Mouse (Mus musculus): ENCODE data around the gene Rab30. TPM values are rescaled to one million over a fixed set of nuclear protein-coding genes. Genes with fewer than 3 reads are reported as not detected.

Gene Rab30
- polyA plus RNA-seq, 1 experiment from 2014 or later = 6.6 TPM

- H3K4me2 ChIP-seq (replicated peaks; ENCODE audit: low read depth, low read length) = no peak overlapping the region
- H3K4me3 ChIP-seq (ENCODE audit: low read length) = no peak overlapping the region
- no peak overlapping the region for H3K9ac ChIP-seq (ENCODE audit: low read depth, low read length)
- no peak for ATAC-seq (ENCODE audit: low FRiP score, low TSS enrichment)
- no peaks in the 10 kb centered on the region for H3K9me3 ChIP-seq (ENCODE audit: control insufficient read depth, low read length)
- H3K36me3 ChIP-seq (ENCODE audit: control insufficient read depth, insufficient read depth, low read length) = no peaks in the 10 kb centered on the region
- H3K4me1 ChIP-seq (ENCODE audit: control insufficient read depth, insufficient read depth, low read length) = no peaks in the 10 kb centered on the region
- 98% methylated on average over 2 of the region's 2 CpGs for WGBS
- no peaks in the 10 kb centered on the region for H3K27me3 ChIP-seq (ENCODE audit: control insufficient read depth, insufficient read depth, low read length)
- no peak overlapping the region for H3K27ac ChIP-seq (ENCODE audit: low read depth, low read length)
Measured at GRCm38 (mm10) chr7:92834391-92834790, 93.0 kb downstream of the Rab30 start.

- no peaks in the 10 kb centered on the region for H3K36me3 ChIP-seq (ENCODE audit: control insufficient read depth, insufficient read depth, low read length)
- ATAC-seq (ENCODE audit: low FRiP score, low TSS enrichment) = no peak
- no peak overlapping the region for H3K4me3 ChIP-seq (ENCODE audit: low read length)
- no peak overlapping the region for H3K9ac ChIP-seq (ENCODE audit: low read depth, low read length)
- no peaks in the 10 kb centered on the region for H3K4me1 ChIP-seq (ENCODE audit: control insufficient read depth, insufficient read depth, low read length)
- no peak overlapping the region for H3K27ac ChIP-seq (ENCODE audit: low read depth, low read length)
- no peaks in the 10 kb centered on the region for H3K9me3 ChIP-seq (ENCODE audit: control insufficient read depth, low read length)
- no peak overlapping the region for H3K4me2 ChIP-seq (replicated peaks; ENCODE audit: low read depth, low read length)
- no peaks in the 10 kb centered on the region for H3K27me3 ChIP-seq (ENCODE audit: control insufficient read depth, insufficient read depth, low read length)
- 87% methylated on average over 3 of the region's 3 CpGs for WGBS
Measured at GRCm38 (mm10) chr7:92836447-92836846, 95.0 kb downstream of the Rab30 start.

- no peak overlapping the region for H3K27ac ChIP-seq (ENCODE audit: low read depth, low read length)
- H3K27me3 ChIP-seq (ENCODE audit: control insufficient read depth, insufficient read depth, low read length) = no peaks in the 10 kb centered on the region
- no peaks in the 10 kb centered on the region for H3K9me3 ChIP-seq (ENCODE audit: control insufficient read depth, low read length)
- H3K4me1 ChIP-seq (ENCODE audit: control insufficient read depth, insufficient read depth, low read length) = no peaks in the 10 kb centered on the region
- no peak overlapping the region for H3K4me2 ChIP-seq (replicated peaks; ENCODE audit: low read depth, low read length)
- H3K9ac ChIP-seq (ENCODE audit: low read depth, low read length) = no peak overlapping the region
- no peak overlapping the region for H3K4me3 ChIP-seq (ENCODE audit: low read length)
- H3K36me3 ChIP-seq (ENCODE audit: control insufficient read depth, insufficient read depth, low read length) = no peaks in the 10 kb centered on the region
- no peak for ATAC-seq (ENCODE audit: low FRiP score, low TSS enrichment)
- WGBS = 75% methylated on average over 11 of the region's 11 CpGs
Measured at GRCm38 (mm10) chr7:92837226-92837625, 95.8 kb downstream of the Rab30 start.

- Histone ChIP-seq H3K9me3 (ENCODE audit: control insufficient read depth, low read length) (no peaks in the 10 kb centered on the region), H3K27ac (ENCODE audit: low read depth, low read length) (no peak overlapping the region), H3K4me3 (ENCODE audit: low read length) (no peak overlapping the region), H3K27me3 (ENCODE audit: control insufficient read depth, insufficient read depth, low read length) (no peaks in the 10 kb centered on the region), H3K4me2 (replicated peaks; ENCODE audit: low read depth, low read length) (no peak overlapping the region), H3K9ac (ENCODE audit: low read depth, low read length) (no peak overlapping the region), H3K36me3 (ENCODE audit: control insufficient read depth, insufficient read depth, low read length) (no peaks in the 10 kb centered on the region), H3K4me1 (ENCODE audit: control insufficient read depth, insufficient read depth, low read length) (no peaks in the 10 kb centered on the region)
- WGBS = 51% methylated on average over 3 of the region's 3 CpGs
- ATAC-seq (ENCODE audit: low FRiP score, low TSS enrichment) = no peak
Measured at GRCm38 (mm10) chr7:92837907-92838306, 96.5 kb downstream of the Rab30 start.

GRCm38 (mm10) chr7:92842254-92842653 is 100.9 kb downstream of the Rab30 start:
- Histone ChIP-seq H3K9me3 (ENCODE audit: control insufficient read depth, low read length) (no peaks in the 10 kb centered on the region), H3K4me1 (ENCODE audit: control insufficient read depth, insufficient read depth, low read length) (no peaks in the 10 kb centered on the region), H3K36me3 (ENCODE audit: control insufficient read depth, insufficient read depth, low read length) (no peaks in the 10 kb centered on the region), H3K9ac (ENCODE audit: low read depth, low read length) (no peak overlapping the region), H3K4me2 (replicated peaks; ENCODE audit: low read depth, low read length) (no peak overlapping the region), H3K27me3 (ENCODE audit: control insufficient read depth, insufficient read depth, low read length) (no peaks in the 10 kb centered on the region), H3K4me3 (ENCODE audit: low read length) (no peak overlapping the region), H3K27ac (ENCODE audit: low read depth, low read length) (no peak overlapping the region)
- WGBS = 88% methylated on average over 2 of the region's 2 CpGs
- no peak for ATAC-seq (ENCODE audit: low FRiP score, low TSS enrichment)

GRCm38 (mm10) chr7:92848246-92848645 is 106.8 kb downstream of the Rab30 start:
- no peaks in the 10 kb centered on the region for H3K36me3 ChIP-seq (ENCODE audit: control insufficient read depth, insufficient read depth, low read length)
- 74% methylated on average over 3 of the region's 3 CpGs for WGBS
- H3K4me3 ChIP-seq (ENCODE audit: low read length) = no peak overlapping the region
- no peak overlapping the region for H3K9ac ChIP-seq (ENCODE audit: low read depth, low read length)
- H3K27ac ChIP-seq (ENCODE audit: low read depth, low read length) = no peak overlapping the region
- H3K4me2 ChIP-seq (replicated peaks; ENCODE audit: low read depth, low read length) = no peak overlapping the region
- H3K9me3 ChIP-seq (ENCODE audit: control insufficient read depth, low read length) = no peaks in the 10 kb centered on the region
- H3K27me3 ChIP-seq (ENCODE audit: control insufficient read depth, insufficient read depth, low read length) = no peaks in the 10 kb centered on the region
- no peak for ATAC-seq (ENCODE audit: low FRiP score, low TSS enrichment)
- H3K4me1 ChIP-seq (ENCODE audit: control insufficient read depth, insufficient read depth, low read length) = no peaks in the 10 kb centered on the region

- Histone ChIP-seq H3K27ac (ENCODE audit: low read depth, low read length) (no peak overlapping the region), H3K4me3 (ENCODE audit: low read length) (no peak overlapping the region), H3K27me3 (ENCODE audit: control insufficient read depth, insufficient read depth, low read length) (no peaks in the 10 kb centered on the region), H3K4me1 (ENCODE audit: control insufficient read depth, insufficient read depth, low read length) (no peaks in the 10 kb centered on the region), H3K36me3 (ENCODE audit: control insufficient read depth, insufficient read depth, low read length) (peaks cover 13% of the 10 kb centered on the region), H3K4me2 (replicated peaks; ENCODE audit: low read depth, low read length) (no peak overlapping the region), H3K9ac (ENCODE audit: low read depth, low read length) (no peak overlapping the region), H3K9me3 (ENCODE audit: control insufficient read depth, low read length) (no peaks in the 10 kb centered on the region)
- no peak for ATAC-seq (ENCODE audit: low FRiP score, low TSS enrichment)
- WGBS = 42% methylated on average over 2 of the region's 2 CpGs
Measured at GRCm38 (mm10) chr7:92866526-92866925, 125.1 kb downstream of the Rab30 start.

GRCm38 (mm10) chr7:92870161-92870560 is 128.8 kb downstream of the Rab30 start:
- no peak for ATAC-seq (ENCODE audit: low FRiP score, low TSS enrichment)

GRCm38 (mm10) chr7:92871596-92871995 is 130.2 kb downstream of the Rab30 start:
- Histone ChIP-seq H3K36me3 (ENCODE audit: control insufficient read depth, insufficient read depth, low read length) (peaks cover 2% of the 10 kb centered on the region; the same call in 1 of the 2 replicates), H3K27me3 (ENCODE audit: control insufficient read depth, insufficient read depth, low read length) (no peaks in the 10 kb centered on the region), H3K9ac (ENCODE audit: low read depth, low read length) (no peak overlapping the region), H3K4me1 (ENCODE audit: control insufficient read depth, insufficient read depth, low read length) (peaks cover 11% of the 10 kb centered on the region; the same call in 1 of the 2 replicates), H3K4me2 (replicated peaks; ENCODE audit: low read depth, low read length) (no peak overlapping the region), H3K4me3 (ENCODE audit: low read length) (no peak overlapping the region), H3K27ac (ENCODE audit: low read depth, low read length) (no peak overlapping the region), H3K9me3 (ENCODE audit: control insufficient read depth, low read length) (no peaks in the 10 kb centered on the region)
- WGBS = 90% methylated on average over 4 of the region's 4 CpGs
- ATAC-seq (ENCODE audit: low FRiP score, low TSS enrichment) = no peak

More at GRCm38 (mm10) chr7:92870161-92870560, 128.8 kb downstream of the Rab30 start:
- Histone ChIP-seq H3K4me3 (ENCODE audit: low read length) (no peak overlapping the region), H3K9me3 (ENCODE audit: control insufficient read depth, low read length) (no peaks in the 10 kb centered on the region), H3K27ac (ENCODE audit: low read depth, low read length) (no peak overlapping the region), H3K27me3 (ENCODE audit: control insufficient read depth, insufficient read depth, low read length) (no peaks in the 10 kb centered on the region), H3K9ac (ENCODE audit: low read depth, low read length) (no peak overlapping the region), H3K4me2 (replicated peaks; ENCODE audit: low read depth, low read length) (no peak overlapping the region), H3K4me1 (ENCODE audit: control insufficient read depth, insufficient read depth, low read length) (peaks cover 5% of the 10 kb centered on the region; the same call in 1 of the 2 replicates), H3K36me3 (ENCODE audit: control insufficient read depth, insufficient read depth, low read length) (peaks cover 7% of the 10 kb centered on the region)
- WGBS = 74% methylated on average over 3 of the region's 3 CpGs
